Mouse (Mus musculus): ENCODE measurements at regions not wholly inside any gene's neighbourhood (a gene's known extent, or its start where the extent isn't known, plus 50 kb on each side); places are given as distances from the start of the nearest gene placed in this dataset.

DNA sequence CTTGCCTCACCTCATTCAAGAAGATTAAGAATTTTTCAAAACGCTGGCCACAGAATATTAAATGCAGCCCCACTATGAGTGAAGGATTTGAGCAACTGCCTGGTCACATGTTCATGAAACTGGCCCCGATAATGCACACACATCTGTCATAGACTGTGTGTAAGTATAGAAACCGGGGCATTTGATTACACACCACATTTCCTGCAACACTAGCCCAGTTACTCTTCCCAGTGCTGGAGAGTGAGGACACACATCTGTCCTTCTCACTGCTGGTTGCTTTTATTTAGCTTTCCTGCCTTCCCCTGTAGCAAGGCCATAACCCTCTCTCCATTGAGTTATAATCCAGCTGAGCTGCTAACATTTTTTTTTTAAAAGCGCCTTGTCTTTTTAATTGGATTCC lies 581.4 kb downstream of the Epha4 start:
- Histone ChIP-seq H3K4me2 (ENCODE audit: low read depth, low read length) (no peak overlapping the region), H3K27me3 (ENCODE audit: insufficient read depth, low read length) (no peaks in the 10 kb centered on the region), H3K9ac (replicated peaks; ENCODE audit: low read length) (no peak overlapping the region), H3K36me3 (ENCODE audit: insufficient read depth, low read length) (no peaks in the 10 kb centered on the region), H3K4me1 (ENCODE audit: insufficient read depth, low read length) (no peaks in the 10 kb centered on the region), H3K4me3 (ENCODE audit: low read length) (no peak overlapping the region), H3K9me3 (ENCODE audit: low read length) (no peaks in the 10 kb centered on the region), H3K27ac (no peak overlapping the region)
- WGBS, result 87% methylated on average over 4 of the region's 4 CpGs
- DNase-seq (ENCODE audit: low spot score) (no peak), ATAC-seq (no peak)
- TF ChIP-seq CTCF (IDR thresholded peaks at IDR 0.05; ENCODE audit: low read depth), result no peak

DNA sequence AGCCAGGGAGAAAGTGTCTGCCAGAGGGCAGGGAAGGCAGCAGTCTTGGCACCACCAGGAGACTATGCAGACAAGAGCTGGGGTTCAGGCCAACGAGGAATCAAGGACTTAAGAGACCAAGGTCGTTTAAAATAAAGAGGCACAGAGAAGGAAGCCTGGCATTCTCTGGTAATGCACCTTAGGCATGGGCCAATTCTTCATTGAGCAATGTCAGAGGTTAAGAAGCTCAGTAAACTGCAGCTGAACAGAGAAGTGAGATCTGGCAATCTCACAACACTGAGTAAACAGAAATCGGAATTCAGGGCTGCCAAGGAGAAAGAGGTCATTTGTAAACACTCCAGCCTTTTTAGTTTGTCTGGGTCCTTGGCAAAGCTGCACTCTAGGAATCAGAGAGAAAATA lies 572.2 kb downstream of the Epha4 start:
- H3K4me2 ChIP-seq (ENCODE audit: low read depth, low read length), result no peak overlapping the region
- DNase-seq (ENCODE audit: low spot score) (peak; percentile 68), ATAC-seq (peak; percentile 70; the same call in 1 of the 2 replicates)
- H3K36me3 ChIP-seq (ENCODE audit: insufficient read depth, low read length), result no peaks in the 10 kb centered on the region
- H3K9ac ChIP-seq (replicated peaks; ENCODE audit: low read length), result no peak overlapping the region
- TF ChIP-seq CTCF (IDR thresholded peaks at IDR 0.05; ENCODE audit: low read depth), result no peak
- no peak overlapping the region for H3K4me3 ChIP-seq (ENCODE audit: low read length)
- 37% methylated on average over 3 of the region's 3 CpGs for WGBS
- no peak overlapping the region for H3K27ac ChIP-seq
- no peaks in the 10 kb centered on the region for H3K27me3 ChIP-seq (ENCODE audit: insufficient read depth, low read length)
- no peaks in the 10 kb centered on the region for H3K4me1 ChIP-seq (ENCODE audit: insufficient read depth, low read length)
- H3K9me3 ChIP-seq (ENCODE audit: low read length), result no peaks in the 10 kb centered on the region

DNA sequence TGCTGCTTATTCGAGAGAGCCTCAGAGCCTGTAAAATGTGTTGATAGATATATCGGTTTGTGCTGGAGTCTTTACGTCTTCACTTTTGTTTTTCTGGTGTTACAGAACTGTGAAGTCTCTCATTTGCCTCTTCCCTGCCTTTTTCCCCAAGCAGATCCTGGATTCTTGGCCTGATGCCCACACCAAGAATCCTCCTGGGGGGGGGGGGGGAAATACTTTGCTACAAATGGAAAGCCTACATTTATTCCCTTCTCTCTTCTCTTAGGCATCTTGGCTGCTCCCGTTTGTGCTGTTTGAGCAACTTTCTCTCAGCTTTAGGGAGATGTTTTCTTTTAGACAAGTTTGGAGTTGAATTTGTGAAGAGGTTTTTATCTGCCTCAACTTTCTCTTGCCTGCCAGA lies 570.8 kb downstream of the Epha4 start:
- no peak overlapping the region for H3K4me3 ChIP-seq (ENCODE audit: low read length)
- no peak overlapping the region for H3K27ac ChIP-seq
- H3K9ac ChIP-seq (replicated peaks; ENCODE audit: low read length), result no peak overlapping the region
- DNase-seq (ENCODE audit: low spot score), result no peak
- H3K4me2 ChIP-seq (ENCODE audit: low read depth, low read length), result no peak overlapping the region
- ATAC-seq, result no peak
- H3K36me3 ChIP-seq (ENCODE audit: insufficient read depth, low read length), result no peaks in the 10 kb centered on the region
- TF ChIP-seq CTCF (IDR thresholded peaks at IDR 0.05; ENCODE audit: low read depth), result no peak
- no peaks in the 10 kb centered on the region for H3K9me3 ChIP-seq (ENCODE audit: low read length)
- WGBS, result 81% methylated on average over 4 of the region's 4 CpGs
- no peaks in the 10 kb centered on the region for H3K27me3 ChIP-seq (ENCODE audit: insufficient read depth, low read length)
- no peaks in the 10 kb centered on the region for H3K4me1 ChIP-seq (ENCODE audit: insufficient read depth, low read length)

DNA sequence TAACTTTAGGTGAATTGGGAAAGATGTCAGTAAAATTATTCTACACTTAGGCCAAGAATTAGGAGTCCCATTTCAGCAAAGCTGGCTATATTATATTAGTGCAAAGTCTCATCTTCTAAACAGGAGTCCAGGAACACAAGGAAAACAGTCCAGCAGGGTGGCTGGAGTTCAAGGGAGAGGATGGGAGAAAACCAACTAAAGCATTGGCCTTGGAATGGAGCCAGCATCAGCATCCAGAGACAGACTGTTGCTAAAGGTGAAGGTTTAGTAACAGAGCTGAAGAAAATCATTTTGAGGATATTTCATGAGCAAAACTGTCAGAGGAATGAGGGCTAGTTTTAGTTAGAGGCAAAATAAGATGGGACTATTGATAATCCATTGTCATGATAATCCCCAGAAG lies 559.9 kb downstream of the Epha4 start:
- no peaks in the 10 kb centered on the region for H3K9me3 ChIP-seq (ENCODE audit: low read length)
- no peak overlapping the region for H3K27ac ChIP-seq
- H3K36me3 ChIP-seq (ENCODE audit: insufficient read depth, low read length), result no peaks in the 10 kb centered on the region
- no peak overlapping the region for H3K4me3 ChIP-seq (ENCODE audit: low read length)
- H3K27me3 ChIP-seq (ENCODE audit: insufficient read depth, low read length), result no peaks in the 10 kb centered on the region
- no peak overlapping the region for H3K9ac ChIP-seq (replicated peaks; ENCODE audit: low read length)
- TF ChIP-seq CTCF (IDR thresholded peaks at IDR 0.05; ENCODE audit: low read depth), result no peak
- ATAC-seq (no peak), DNase-seq (ENCODE audit: low spot score) (no peak)
- no peaks in the 10 kb centered on the region for H3K4me1 ChIP-seq (ENCODE audit: insufficient read depth, low read length)
- no peak overlapping the region for H3K4me2 ChIP-seq (ENCODE audit: low read depth, low read length)

DNA sequence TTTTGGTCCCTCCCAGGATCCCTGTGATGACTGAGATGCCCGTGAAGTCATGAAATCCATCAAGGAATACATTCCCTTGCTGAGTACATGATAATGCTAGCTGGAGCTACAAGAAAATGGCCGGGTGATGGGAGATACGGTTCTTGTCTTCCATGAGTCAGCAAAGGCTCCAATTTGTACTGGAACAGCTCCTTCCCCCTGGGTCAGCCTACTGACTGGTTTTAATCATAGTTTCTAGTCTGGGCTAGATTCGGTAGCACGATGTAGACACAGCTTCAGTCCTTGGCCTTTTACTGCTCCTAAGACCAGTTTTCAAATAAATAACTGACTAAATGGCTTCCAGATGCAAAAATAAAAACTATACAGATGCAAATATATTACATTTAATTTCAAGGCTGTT lies 557.5 kb downstream of the Epha4 start:
- no peak for TF ChIP-seq CTCF (IDR thresholded peaks at IDR 0.05; ENCODE audit: low read depth)
- Histone ChIP-seq H3K4me1 (ENCODE audit: insufficient read depth, low read length) (no peaks in the 10 kb centered on the region), H3K27ac (no peak overlapping the region), H3K9ac (replicated peaks; ENCODE audit: low read length) (no peak overlapping the region), H3K4me3 (ENCODE audit: low read length) (no peak overlapping the region), H3K27me3 (ENCODE audit: insufficient read depth, low read length) (no peaks in the 10 kb centered on the region), H3K4me2 (ENCODE audit: low read depth, low read length) (no peak overlapping the region), H3K9me3 (ENCODE audit: low read length) (no peaks in the 10 kb centered on the region), H3K36me3 (ENCODE audit: insufficient read depth, low read length) (no peaks in the 10 kb centered on the region)
- 84% methylated on average over 5 of the region's 5 CpGs for WGBS
- ATAC-seq (no peak), DNase-seq (ENCODE audit: low spot score) (no peak)

DNA sequence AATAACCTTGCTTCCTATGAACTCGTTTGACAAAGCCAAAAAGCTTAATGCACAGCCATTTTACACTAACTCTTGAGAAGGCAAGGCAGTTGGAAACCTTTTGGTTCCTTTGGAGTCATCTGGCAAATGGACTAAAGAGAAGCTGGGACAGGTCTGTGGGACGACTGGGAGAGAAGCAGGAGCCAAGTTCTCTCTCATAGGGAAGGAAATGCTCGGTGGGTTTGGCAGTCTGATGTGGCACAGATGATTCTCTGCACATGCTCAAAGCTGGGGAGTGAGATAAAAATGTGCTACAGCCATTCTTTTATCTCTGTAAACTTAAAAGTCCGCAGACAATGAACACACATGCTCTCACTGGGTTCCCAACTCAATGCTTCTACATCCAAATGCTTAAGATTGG lies 556.2 kb downstream of the Epha4 start:
- Histone ChIP-seq H3K9ac (replicated peaks; ENCODE audit: low read length) (no peak overlapping the region), H3K27me3 (ENCODE audit: insufficient read depth, low read length) (no peaks in the 10 kb centered on the region), H3K36me3 (ENCODE audit: insufficient read depth, low read length) (no peaks in the 10 kb centered on the region), H3K9me3 (ENCODE audit: low read length) (no peaks in the 10 kb centered on the region), H3K4me3 (ENCODE audit: low read length) (no peak overlapping the region), H3K27ac (no peak overlapping the region), H3K4me1 (ENCODE audit: insufficient read depth, low read length) (no peaks in the 10 kb centered on the region), H3K4me2 (ENCODE audit: low read depth, low read length) (no peak overlapping the region)
- DNase-seq (ENCODE audit: low spot score) (no peak), ATAC-seq (no peak)
- no peak for TF ChIP-seq CTCF (IDR thresholded peaks at IDR 0.05; ENCODE audit: low read depth)
- WGBS, result 65% methylated on average over 4 of the region's 4 CpGs

DNA sequence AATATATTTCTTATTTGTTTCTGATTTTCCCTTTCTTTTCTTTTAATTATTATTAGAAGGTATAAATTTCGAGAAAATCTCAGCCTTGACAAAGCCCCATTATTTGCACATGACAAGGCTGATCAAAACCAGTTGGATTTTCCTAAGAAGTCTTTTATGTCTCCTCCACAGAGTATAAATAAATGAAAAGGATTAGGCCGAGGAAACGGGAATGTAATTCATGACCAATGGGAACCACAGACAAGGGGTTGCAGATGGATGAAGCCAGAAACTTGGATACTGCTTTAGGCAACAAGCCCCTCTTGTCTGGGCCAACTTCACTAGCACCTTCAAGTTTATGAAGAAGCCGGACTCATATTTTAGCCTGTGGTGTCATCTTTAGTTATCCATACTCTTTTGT lies 542.4 kb downstream of the Epha4 start:
- TF ChIP-seq CTCF (IDR thresholded peaks at IDR 0.05; ENCODE audit: low read depth), result no peak
- ATAC-seq (no peak), DNase-seq (ENCODE audit: low spot score) (no peak)
- no peaks in the 10 kb centered on the region for H3K27me3 ChIP-seq (ENCODE audit: insufficient read depth, low read length)
- H3K4me1 ChIP-seq (ENCODE audit: insufficient read depth, low read length), result no peaks in the 10 kb centered on the region
- no peaks in the 10 kb centered on the region for H3K9me3 ChIP-seq (ENCODE audit: low read length)
- 70% methylated on average over 4 of the region's 4 CpGs for WGBS
- H3K36me3 ChIP-seq (ENCODE audit: insufficient read depth, low read length), result no peaks in the 10 kb centered on the region
- H3K27ac ChIP-seq, result no peak overlapping the region
- H3K4me3 ChIP-seq (ENCODE audit: low read length), result no peak overlapping the region
- no peak overlapping the region for H3K9ac ChIP-seq (replicated peaks; ENCODE audit: low read length)
- no peak overlapping the region for H3K4me2 ChIP-seq (ENCODE audit: low read depth, low read length)
